9 mouse cellular contexts compared by ENCODE assay signal in genomic region chr7:45360404-45361125, GRCm38 (mm10). TPM values are rescaled to one million over a fixed set of nuclear protein-coding genes. Genes with fewer than 3 reads are reported as not detected.
DNase-seq lines count a peak whose midpoint lies in the region; ATAC-seq lines count a peak whose summit lies in the region.
"Had no signal": no experiment of that assay in that cellular context is flagged by ENCODE, and none has a peak within 500 bp of the region (broad histone marks: within the 10 kb centered on the region; RNA-seq: fewer than 3 reads in every experiment).

No protein-coding gene starts in this region.

- 0 out of 2 replicates have a peak, but pooled peaks have one; percentile 8 for ATAC-seq in kidney, embryonic 14.5 days (ENCODE audit: low FRiP score, low TSS enrichment)
- 0 out of 2 replicates have a peak, but pooled peaks have one; percentile 1 for ATAC-seq in forebrain, embryonic 15.5 days (replicated peaks)
- no peak for ATAC-seq in liver, embryonic 15.5 days (ENCODE audit: insufficient read depth)

- H3K9ac ChIP-seq in kidney, embryonic 14.5 days (ENCODE audit: low read depth, low read length): no peak overlapping the region
- no peak overlapping the region for H3K9ac ChIP-seq in forebrain, embryonic 15.5 days (replicated peaks)
- H3K9ac ChIP-seq in liver, embryonic 15.5 days: no peak overlapping the region

- H3K4me2 ChIP-seq in kidney, embryonic 14.5 days (replicated peaks; ENCODE audit: low read depth, low read length): no peak overlapping the region
- H3K4me2 ChIP-seq in forebrain, embryonic 15.5 days (replicated peaks): peak overlapping the region; percentile 96; the same call in 1 of the 2 replicates
- 0 out of 2 replicates have a peak overlapping the region, but pooled peaks have one; percentile 68 for H3K4me2 ChIP-seq in liver, embryonic 15.5 days

- H3K36me3 ChIP-seq in kidney, embryonic 14.5 days (ENCODE audit: control insufficient read depth, insufficient read depth, low read length): no peaks in the 10 kb centered on the region
- H3K36me3 ChIP-seq in forebrain, embryonic 15.5 days: peaks cover 24% of the 10 kb centered on the region
- no peaks in the 10 kb centered on the region for H3K36me3 ChIP-seq in liver, embryonic 15.5 days (replicated peaks)

- H3K9me3 ChIP-seq in kidney, embryonic 14.5 days (ENCODE audit: control insufficient read depth, low read length): no peaks in the 10 kb centered on the region
- no peaks in the 10 kb centered on the region for H3K9me3 ChIP-seq in forebrain, embryonic 15.5 days
- H3K9me3 ChIP-seq in liver, embryonic 15.5 days (replicated peaks): no peaks in the 10 kb centered on the region

- no peak overlapping the region for H3K27ac ChIP-seq in kidney, embryonic 14.5 days (ENCODE audit: low read depth, low read length)
- H3K27ac ChIP-seq in forebrain, embryonic 15.5 days (replicated peaks): no peak overlapping the region
- no peak overlapping the region for H3K27ac ChIP-seq in liver, embryonic 15.5 days (replicated peaks)
- H3K27ac ChIP-seq: gastrocnemius, adult 2 months had no signal

- peaks cover 51% of the 10 kb centered on the region for H3K27me3 ChIP-seq in kidney, embryonic 14.5 days (ENCODE audit: control insufficient read depth, insufficient read depth, low read length)
- H3K27me3 ChIP-seq in forebrain, embryonic 15.5 days: 0 out of 2 replicates have a peak, but pooled peaks cover 4% of the 10 kb centered on the region
- peaks cover 92% of the 10 kb centered on the region for H3K27me3 ChIP-seq in liver, embryonic 15.5 days

- H3K4me3 ChIP-seq in kidney, embryonic 14.5 days (ENCODE audit: low read length): peak overlapping the region; percentile 44
- peak overlapping the region; percentile 51; the same call in 1 of the 2 replicates for H3K4me3 ChIP-seq in forebrain, embryonic 15.5 days
- H3K4me3 ChIP-seq in liver, embryonic 15.5 days (replicated peaks): no peak overlapping the region

- no peak for DNase-seq in kidney, postnatal 14 days
- peak; percentile 76 for DNase-seq in R1 (ENCODE audit: low read depth, low spot score)
- DNase-seq in layer of hippocampus, adult 11-12 months (ENCODE audit: low spot score): no peak
- no peak for DNase-seq in kidney, adult 11 months
- no peak for DNase-seq in lung, postnatal 25 days (ENCODE audit: low spot score)

- WGBS in kidney, embryonic 14.5 days: 53% methylated on average over 18 of the region's 18 CpGs
- WGBS in forebrain, embryonic 15.5 days: 59% methylated on average over 18 of the region's 18 CpGs
- WGBS in liver, embryonic 15.5 days (ENCODE audit: insufficient replicate concordance): 47% methylated on average over 18 of the region's 18 CpGs

- H3K4me1 ChIP-seq in kidney, embryonic 14.5 days (ENCODE audit: control insufficient read depth, insufficient read depth, low read length): peaks cover 4% of the 10 kb centered on the region; the same call in 1 of the 2 replicates
- H3K4me1 ChIP-seq in forebrain, embryonic 15.5 days: peaks cover 23% of the 10 kb centered on the region
- peaks cover 18% of the 10 kb centered on the region for H3K4me1 ChIP-seq in liver, embryonic 15.5 days (replicated peaks)

RNA-seq across cellular contexts. Expression of gene Ppfia3, which starts 6.3 kb away (rescaled TPM):
- polyA plus RNA-seq in kidney, embryonic 14.5 days (2014; fragmentation: Nextera tagmentation; extraction: Ambion mirVana): 6.7 and 7.6 TPM in 2 replicates
- polyA plus RNA-seq in forebrain, embryonic 15.5 days (2015; fragmentation: Nextera tagmentation; extraction: Ambion mirVana): 18.3 and 20.1 TPM in 2 replicates
- polyA plus RNA-seq in liver, embryonic 15.5 days (2015; fragmentation: Nextera tagmentation; extraction: Ambion mirVana): 0.09 and 0.14 TPM in 2 replicates

RNA-seq across cellular contexts. Expression of gene Lin7b, which starts 9.8 kb away (rescaled TPM):
- polyA plus RNA-seq in kidney, embryonic 14.5 days (2014; fragmentation: Nextera tagmentation; extraction: Ambion mirVana): 0.57 and 0.66 TPM in 2 replicates
- 9.1 and 10.5 TPM in 2 replicates for polyA plus RNA-seq in forebrain, embryonic 15.5 days (2015; fragmentation: Nextera tagmentation; extraction: Ambion mirVana)
- not detected in 2 replicates for polyA plus RNA-seq in liver, embryonic 15.5 days (2015; fragmentation: Nextera tagmentation; extraction: Ambion mirVana)

RNA-seq across cellular contexts. Expression of gene Hrc, which starts 25.5 kb away (rescaled TPM):
- polyA plus RNA-seq in kidney, embryonic 14.5 days (2014; fragmentation: Nextera tagmentation; extraction: Ambion mirVana): 1.5 and 2.7 TPM in 2 replicates
- 0.10 and 0.23 TPM in 2 replicates for polyA plus RNA-seq in forebrain, embryonic 15.5 days (2015; fragmentation: Nextera tagmentation; extraction: Ambion mirVana)
- polyA plus RNA-seq in liver, embryonic 15.5 days (2015; fragmentation: Nextera tagmentation; extraction: Ambion mirVana): 0.31 and 0.54 TPM in 2 replicates

RNA-seq across cellular contexts. Expression of gene Trpm4, which starts 27.0 kb away (rescaled TPM):
- polyA plus RNA-seq in kidney, embryonic 14.5 days (2014; fragmentation: Nextera tagmentation; extraction: Ambion mirVana): 10.1 and 11.3 TPM in 2 replicates
- polyA plus RNA-seq in forebrain, embryonic 15.5 days (2015; fragmentation: Nextera tagmentation; extraction: Ambion mirVana): 9.3 and 11.0 TPM in 2 replicates
- polyA plus RNA-seq in liver, embryonic 15.5 days (2015; fragmentation: Nextera tagmentation; extraction: Ambion mirVana): 1.3 and 1.5 TPM in 2 replicates

RNA-seq across cellular contexts. Expression of gene Snrnp70, which starts 35.0 kb away (rescaled TPM):
- polyA plus RNA-seq in kidney, embryonic 14.5 days (2014; fragmentation: Nextera tagmentation; extraction: Ambion mirVana): 100 and 171 TPM in 2 replicates
- 220 and 231 TPM in 2 replicates for polyA plus RNA-seq in forebrain, embryonic 15.5 days (2015; fragmentation: Nextera tagmentation; extraction: Ambion mirVana)
- polyA plus RNA-seq in liver, embryonic 15.5 days (2015; fragmentation: Nextera tagmentation; extraction: Ambion mirVana): 77.8 and 86.3 TPM in 2 replicates
